In genomic region chr15:103503660-103504059, GRCm38 (mm10) we compare ENCODE assay signal across 9 mouse cellular contexts. TPM values are rescaled to one million over a fixed set of nuclear protein-coding genes. Genes with fewer than 3 reads are reported as not detected.
DNase-seq lines count a peak whose midpoint lies in the region; ATAC-seq and TF ChIP-seq lines count a peak whose summit lies in the region.
"Had no signal": no experiment of that assay in that cellular context is flagged by ENCODE, and none has a peak within 500 bp of the region (broad histone marks: within the 10 kb centered on the region; RNA-seq: fewer than 3 reads in every experiment).

No protein-coding gene starts in this region.

- H3K4me3 ChIP-seq in intestine, postnatal 0 days (ENCODE audit: low read depth, low read length) = peak overlapping the region; percentile 54
- H3K4me3 ChIP-seq in neural tube, embryonic 14.5 days (ENCODE audit: low read depth, low read length) = peak overlapping the region; percentile 68

- H3K9me3 ChIP-seq in intestine, postnatal 0 days (ENCODE audit: control insufficient read depth) = no peaks in the 10 kb centered on the region
- no peaks in the 10 kb centered on the region for H3K9me3 ChIP-seq in neural tube, embryonic 14.5 days (ENCODE audit: control insufficient read depth, low read length)

- no peak overlapping the region for H3K9ac ChIP-seq in intestine, postnatal 0 days (ENCODE audit: low read depth, low read length)
- H3K9ac ChIP-seq in neural tube, embryonic 14.5 days (replicated peaks; ENCODE audit: low read depth, low read length) = peak overlapping the region; percentile 85

- WGBS in intestine, postnatal 0 days = 51% methylated on average over 12 of the region's 12 CpGs
- 27% methylated on average over 12 of the region's 12 CpGs for WGBS in neural tube, embryonic 14.5 days

- no peaks in the 10 kb centered on the region for H3K4me1 ChIP-seq in intestine, postnatal 0 days (replicated peaks; ENCODE audit: control insufficient read depth, insufficient read depth, low read length)
- H3K4me1 ChIP-seq in neural tube, embryonic 14.5 days (ENCODE audit: control insufficient read depth, insufficient read depth, low read length) = peaks cover 22% of the 10 kb centered on the region

- DNase-seq in cerebellum, adult 11-12 months = peak; percentile 25
- no peak for DNase-seq in cerebellum, adult 9-10 months
- peak; percentile 47 for DNase-seq in retina, postnatal 1 day
- DNase-seq in retina, embryonic 14.5 days (ENCODE audit: low spot score) = no peak
- no peak for DNase-seq in spleen, adult 12 weeks (ENCODE audit: low spot score)
- no peak for DNase-seq in kidney, adult 11 months

- no peak overlapping the region for H3K27ac ChIP-seq in intestine, postnatal 0 days (ENCODE audit: low read depth, low read length)
- peak overlapping the region; percentile 74; the same call in 1 of the 2 replicates for H3K27ac ChIP-seq in neural tube, embryonic 14.5 days (ENCODE audit: low read depth, low read length)

- no peak for ATAC-seq in intestine, postnatal 0 days
- ATAC-seq in neural tube, embryonic 14.5 days (ENCODE audit: low read depth) = peak; percentile 55

- H3K27me3 ChIP-seq in intestine, postnatal 0 days (replicated peaks; ENCODE audit: control insufficient read depth, insufficient read depth, low read length) = peaks cover 29% of the 10 kb centered on the region
- no peaks in the 10 kb centered on the region for H3K27me3 ChIP-seq in neural tube, embryonic 14.5 days (ENCODE audit: control insufficient read depth, insufficient read depth, low read length)

- TF ChIP-seq CTCF in intestine, postnatal 0 days (IDR thresholded peaks at IDR 0.05; ENCODE audit: low read depth) = no peak

- H3K4me2 ChIP-seq in intestine, postnatal 0 days (replicated peaks; ENCODE audit: low read depth) = peak overlapping the region; percentile 94
- H3K4me2 ChIP-seq in neural tube, embryonic 14.5 days (ENCODE audit: low read depth, low read length) = peak overlapping the region; percentile 72

- no peaks in the 10 kb centered on the region for H3K36me3 ChIP-seq in intestine, postnatal 0 days (ENCODE audit: control insufficient read depth, insufficient read depth)
- no peaks in the 10 kb centered on the region for H3K36me3 ChIP-seq in neural tube, embryonic 14.5 days (ENCODE audit: control insufficient read depth, insufficient read depth, low read length)

RNA-seq across cellular contexts. Expression of gene Pde1b, which starts 0.8 kb away (rescaled TPM):
- 4.0 and 4.5 TPM in 2 replicates for polyA plus RNA-seq in intestine, postnatal 0 days (2015; fragmentation: Nextera tagmentation; extraction: Ambion mirVana)
- polyA plus RNA-seq in neural tube, embryonic 14.5 days (2014; fragmentation: Nextera tagmentation; extraction: Ambion mirVana) = 99.0 and 99.6 TPM in 2 replicates

RNA-seq across cellular contexts. Expression of gene Ppp1r1a, which starts 34.1 kb away (rescaled TPM):
- 6.1 and 7.8 TPM in 2 replicates for polyA plus RNA-seq in intestine, postnatal 0 days (2015; fragmentation: Nextera tagmentation; extraction: Ambion mirVana)
- 98.6 and 110 TPM in 2 replicates for polyA plus RNA-seq in neural tube, embryonic 14.5 days (2014; fragmentation: Nextera tagmentation; extraction: Ambion mirVana)

RNA-seq across cellular contexts. Expression of gene Nckap1l, which starts 50.1 kb away (rescaled TPM):
- polyA plus RNA-seq in intestine, postnatal 0 days (2015; fragmentation: Nextera tagmentation; extraction: Ambion mirVana) = 1.7 TPM in 2 replicates
- 1.5 and 2.0 TPM in 2 replicates for polyA plus RNA-seq in neural tube, embryonic 14.5 days (2014; fragmentation: Nextera tagmentation; extraction: Ambion mirVana)

RNA-seq across cellular contexts. Expression of gene Gtsf2, which starts 55.4 kb away (rescaled TPM):
- not detected in 2 replicates for polyA plus RNA-seq in intestine, postnatal 0 days (2015; fragmentation: Nextera tagmentation; extraction: Ambion mirVana)
- not detected in 2 replicates for polyA plus RNA-seq in neural tube, embryonic 14.5 days (2014; fragmentation: Nextera tagmentation; extraction: Ambion mirVana)
- polyA plus RNA-seq: C2C12 had no signal

Comparison
In these comparisons a context has a peak if more than half of its experiments do, and no peak if none do; other contexts are left out.
1. DNase-seq: peak in cerebellum, adult 11-12 months (single experiment) and retina, postnatal 1 day (single experiment); none in cerebellum, adult 9-10 months (single experiment), retina, embryonic 14.5 days (single experiment), spleen, adult 12 weeks (single experiment) and kidney, adult 11 months (single experiment).
2. RNA of gene Pde1b, which starts 0.8 kb away (polyA plus RNA-seq): 99.0 to 99.6 TPM in neural tube, embryonic 14.5 days; 4.0 to 4.5 TPM in intestine, postnatal 0 days; every median in the first group is over 10 times any median in the second.
3. RNA of gene Ppp1r1a, which starts 34.1 kb away (polyA plus RNA-seq): 98.6 to 110 TPM in neural tube, embryonic 14.5 days; 6.1 to 7.8 TPM in intestine, postnatal 0 days; every median in the first group is over 10 times any median in the second.